Mouse (Mus musculus): ENCODE measurements at regions not wholly inside any gene's neighbourhood (a gene's known extent, or its start where the extent isn't known, plus 50 kb on each side); places are given as distances from the start of the nearest gene placed in this dataset.

GRCm38 (mm10) chr6:64797600-64797999, 68.7 kb downstream of the Atoh1 start:
- whole genome bisulfite sequencing = 47% methylated on average over 3 of the region's 3 CpGs
- Histone ChIP-seq H3K9ac (no peak overlapping the region), H3K9me3 (no peaks in the 10 kb centered on the region), H3K4me1 (peaks cover 9% of the 10 kb centered on the region; the same call in 1 of the 2 replicates), H3K27ac (no peak overlapping the region), H3K4me2 (replicated peaks) (no peak overlapping the region), H3K36me3 (no peaks in the 10 kb centered on the region), H3K27me3 (peaks cover 3% of the 10 kb centered on the region; the same call in 1 of the 2 replicates), H3K4me3 (no peak overlapping the region)
- no peak for ATAC-seq (ENCODE audit: low FRiP score, low read depth)

- Histone ChIP-seq H3K9ac (no peak overlapping the region), H3K27ac (no peak overlapping the region), H3K4me1 (peaks cover 9% of the 10 kb centered on the region; the same call in 1 of the 2 replicates), H3K4me3 (peak overlapping the region; percentile 43), H3K4me2 (replicated peaks) (peak overlapping the region; percentile 80), H3K9me3 (no peaks in the 10 kb centered on the region), H3K27me3 (peaks cover 3% of the 10 kb centered on the region; the same call in 1 of the 2 replicates), H3K36me3 (no peaks in the 10 kb centered on the region)
- 54% methylated on average over 5 of the region's 5 CpGs for WGBS
- ATAC-seq (ENCODE audit: low FRiP score, low read depth) = no peak
These were observed 69.9 kb downstream of the Atoh1 start for GRCm38 (mm10) chr6:64798804-64799203.

- peaks cover 9% of the 10 kb centered on the region; the same call in 1 of the 2 replicates for H3K4me1 ChIP-seq
- H3K9me3 ChIP-seq = no peaks in the 10 kb centered on the region
- peaks cover 3% of the 10 kb centered on the region; the same call in 1 of the 2 replicates for H3K27me3 ChIP-seq
- H3K4me2 ChIP-seq (replicated peaks) = peak overlapping the region; percentile 80
- H3K9ac ChIP-seq = peak overlapping the region; percentile 50
- WGBS = 5% methylated on average over 22 of the region's 22 CpGs
- ATAC-seq (ENCODE audit: low FRiP score, low read depth) = peak; percentile 72
- no peak overlapping the region for H3K27ac ChIP-seq
- H3K36me3 ChIP-seq = no peaks in the 10 kb centered on the region
- H3K4me3 ChIP-seq = peak overlapping the region; percentile 43
These were observed 70.5 kb downstream of the Atoh1 start for GRCm38 (mm10) chr6:64799306-64800001.

GRCm38 (mm10) chr6:64800965-64801364, 72.0 kb downstream of the Atoh1 start:
- WGBS = 77% methylated on average over 3 of the region's 3 CpGs

GRCm38 (mm10) chr6:64815115-64815514, 86.2 kb downstream of the Atoh1 start:
- H3K27ac ChIP-seq = no peak overlapping the region
- H3K36me3 ChIP-seq = no peaks in the 10 kb centered on the region
- no peaks in the 10 kb centered on the region for H3K27me3 ChIP-seq
- H3K4me2 ChIP-seq (replicated peaks) = no peak overlapping the region
- H3K9me3 ChIP-seq = no peaks in the 10 kb centered on the region
- WGBS = 90% methylated on average over 1 of the region's 1 CpGs
- ATAC-seq (ENCODE audit: low FRiP score, low read depth) = no peak
- H3K9ac ChIP-seq = no peak overlapping the region
- no peak overlapping the region for H3K4me3 ChIP-seq
- H3K4me1 ChIP-seq = no peaks in the 10 kb centered on the region

More at GRCm38 (mm10) chr6:64800965-64801364, 72.0 kb downstream of the Atoh1 start:
- H3K4me2 ChIP-seq (replicated peaks) = no peak overlapping the region
- H3K4me3 ChIP-seq = no peak overlapping the region
- H3K4me1 ChIP-seq = peaks cover 9% of the 10 kb centered on the region; the same call in 1 of the 2 replicates
- H3K9ac ChIP-seq = no peak overlapping the region
- H3K36me3 ChIP-seq = no peaks in the 10 kb centered on the region
- no peak overlapping the region for H3K27ac ChIP-seq
- no peaks in the 10 kb centered on the region for H3K9me3 ChIP-seq
- peaks cover 3% of the 10 kb centered on the region; the same call in 1 of the 2 replicates for H3K27me3 ChIP-seq
- no peak for ATAC-seq (ENCODE audit: low FRiP score, low read depth)

GRCm38 (mm10) chr6:64849097-64849648, 120.2 kb downstream of the Atoh1 start:
- no peak for ATAC-seq (ENCODE audit: low FRiP score, low read depth)
- WGBS = 81% methylated on average over 4 of the region's 4 CpGs
- H3K9me3 ChIP-seq = no peaks in the 10 kb centered on the region
- no peak overlapping the region for H3K4me3 ChIP-seq
- H3K9ac ChIP-seq = no peak overlapping the region
- no peaks in the 10 kb centered on the region for H3K4me1 ChIP-seq
- no peaks in the 10 kb centered on the region for H3K27me3 ChIP-seq
- H3K27ac ChIP-seq = no peak overlapping the region
- no peak overlapping the region for H3K4me2 ChIP-seq (replicated peaks)
- H3K36me3 ChIP-seq = no peaks in the 10 kb centered on the region

- no peaks in the 10 kb centered on the region for H3K36me3 ChIP-seq
- ATAC-seq (ENCODE audit: low FRiP score, low read depth) = no peak
- no peak overlapping the region for H3K4me3 ChIP-seq
- H3K4me2 ChIP-seq (replicated peaks) = no peak overlapping the region
- no peaks in the 10 kb centered on the region for H3K4me1 ChIP-seq
- no peak overlapping the region for H3K9ac ChIP-seq
- no peaks in the 10 kb centered on the region for H3K27me3 ChIP-seq
- 74% methylated on average over 4 of the region's 4 CpGs for WGBS
- H3K27ac ChIP-seq = no peak overlapping the region
- H3K9me3 ChIP-seq = no peaks in the 10 kb centered on the region
These were observed 134.0 kb downstream of the Atoh1 start for GRCm38 (mm10) chr6:64862901-64863300.

- no peak overlapping the region for H3K9ac ChIP-seq
- H3K4me1 ChIP-seq = no peaks in the 10 kb centered on the region
- H3K27me3 ChIP-seq = no peaks in the 10 kb centered on the region
- no peak overlapping the region for H3K27ac ChIP-seq
- no peak for ATAC-seq (ENCODE audit: low FRiP score, low read depth)
- no peaks in the 10 kb centered on the region for H3K36me3 ChIP-seq
- no peaks in the 10 kb centered on the region for H3K9me3 ChIP-seq
- H3K4me2 ChIP-seq (replicated peaks) = no peak overlapping the region
- WGBS = 81% methylated on average over 5 of the region's 5 CpGs
- H3K4me3 ChIP-seq = no peak overlapping the region
These were observed 146.0 kb upstream of the Smarcad1 start for GRCm38 (mm10) chr6:64896420-64896819.
